Mouse (Mus musculus) ES-E14 (cell line): ENCODE results near the gene Klhl32. TPM values are rescaled to one million over a fixed set of nuclear protein-coding genes. Genes with fewer than 3 reads are reported as not detected.

Experiments used
- DNase-seq: peaks from one replicate; pipeline ENCODE4 v3.0.0-alpha.2; 2013; ENCODE audit warnings: low read depth, low spot score
- H3K27ac ChIP-seq: 2 replicates; pipeline ENCODE4 v1.5.1; 2012; ENCODE audit warnings: low read depth, mild to moderate bottlenecking, low read length, moderate library complexity, mixed read lengths; ENCODE audit not compliant: poor library complexity, insufficient read depth, severe bottlenecking
- H3K36me3 ChIP-seq: 2 replicates; pipeline ENCODE4 v1.6.1; 2012; ENCODE audit warnings: mild to moderate bottlenecking, low read length, moderate library complexity, mixed read lengths; ENCODE audit not compliant: control insufficient read depth, poor library complexity, insufficient read depth, severe bottlenecking
- H3K4me1 ChIP-seq, 2 experiments: fragments of 150-350 bp in 1 of 2; sonication (generic) in 1 of 2; 2 replicates each; pipeline ENCODE4 v1.6.1; 2012; ENCODE audit warnings: low read length in 2 of 2, mild to moderate bottlenecking in 1 of 2, mixed read lengths in 1 of 2; ENCODE audit not compliant: control insufficient read depth in 2 of 2, insufficient read depth in 2 of 2, poor library complexity in 1 of 2
- H3K4me3 ChIP-seq, 2 experiments: fragments of 150-350 bp in 1 of 2; sonication (generic) in 1 of 2; 2 replicates each; pipeline ENCODE4 v1.5.1; 2012; ENCODE audit warnings: low read length in 2 of 2, low read depth in 1 of 2, mild to moderate bottlenecking in 1 of 2, mixed read lengths in 1 of 2; ENCODE audit not compliant: insufficient read depth in 1 of 2, poor library complexity in 1 of 2, severe bottlenecking in 1 of 2
- H3K9ac ChIP-seq: 2 replicates; pipeline ENCODE4 v1.6.1; 2012; ENCODE audit warnings: low read depth, mild to moderate bottlenecking, low read length, mixed read lengths; ENCODE audit not compliant: poor library complexity, insufficient read depth, severe bottlenecking
- H3K9me3 ChIP-seq: fragments of 150-350 bp; sonication (generic); 2 replicates; pipeline ENCODE4 v1.6.1; 2012; ENCODE audit warnings: low read depth, mild to moderate bottlenecking, low read length; ENCODE audit not compliant: control insufficient read depth, insufficient read depth
- CHD2 ChIP-seq: IDR thresholded peaks from 2 replicates; pipeline ENCODE4 v1.6.1; 2014; ENCODE audit warnings: mild to moderate bottlenecking, low read depth, low read length, inconsistent platforms
- HCFC1 ChIP-seq: IDR thresholded peaks from 2 replicates; pipeline ENCODE4 v1.6.1; 2012; ENCODE audit warnings: low read length, inconsistent platforms, borderline replicate concordance; ENCODE audit not compliant: insufficient read depth
- MAFK ChIP-seq: IDR thresholded peaks from 2 replicates; pipeline ENCODE4 v1.6.1; 2014; ENCODE audit warnings: mild to moderate bottlenecking, low read depth, low read length, inconsistent platforms; ENCODE audit not compliant: insufficient read depth
- ZC3H11A ChIP-seq: IDR thresholded peaks from 2 replicates; pipeline ENCODE4 v1.6.1; 2012; ENCODE audit warnings: low read depth, mild to moderate bottlenecking, inconsistent platforms, low read length, borderline replicate concordance
- ZNF384 ChIP-seq: IDR thresholded peaks from 2 replicates; pipeline ENCODE4 v1.6.1; 2012; ENCODE audit warnings: low read depth, low read length, inconsistent platforms
- in situ Hi-C, 2 experiments: fragments of 600-800 bp; cut with MboI; formaldehyde crosslinking; loops; one replicate each; pipeline ENCODE4 v1.15.1; 2025; ENCODE audit warnings: low sequenced_read_pairs in 2 of 2, inconsistent platforms in 1 of 2; ENCODE audit not compliant: unreplicated experiment in 2 of 2
- total RNA-seq: library from RNA; depleted of rRNA; stranded (reverse); fragments of 300-350 nt; gene quantifications from 2 replicates; pipeline ENCODE4 v1.2.3, GENCODE M21; 2012

Gene Klhl32
- total RNA-seq, 1 experiment: 0.49 TPM

- H3K9me3 ChIP-seq: no peaks in the 10 kb centered on the region
- H3K27ac ChIP-seq: no peak overlapping the region
- H3K36me3 ChIP-seq: no peaks in the 10 kb centered on the region
- DNase-seq: no peak
- no peak for TF ChIP-seq MAFK
- no peak for TF ChIP-seq CHD2
- no peak for TF ChIP-seq ZNF384
- TF ChIP-seq HCFC1: no peak
- no peak for TF ChIP-seq ZC3H11A
- no peak overlapping the region for H3K4me3 ChIP-seq
- no peak overlapping the region for H3K9ac ChIP-seq
- in situ Hi-C loops: no loop called here
- peaks cover 0 to 5% of the 10 kb centered on the region in 2 experiments; a peak in 2 of 4 replicates for H3K4me1 ChIP-seq
Observed at GRCm38 (mm10) chr4:24793726-24794345, 57.1 kb downstream of the Klhl32 start.

- Histone ChIP-seq H3K36me3 (no peaks in the 10 kb centered on the region), H3K4me1 (peaks cover 0 to 5% of the 10 kb centered on the region in 2 experiments; a peak in 2 of 4 replicates), H3K4me3 (peak overlapping the region; percentile 2 to 13; a peak in 1 of 4 replicates), H3K9me3 (no peaks in the 10 kb centered on the region), H3K9ac (peak overlapping the region; percentile 46; the same call in 1 of the 2 replicates), H3K27ac (no peak overlapping the region)
- in situ Hi-C loops: no loop called here
- peak; percentile 3 for DNase-seq
- no peak for TF ChIP-seq ZNF384
- no peak for TF ChIP-seq ZC3H11A
- peak; percentile 59 for TF ChIP-seq MAFK
- no peak for TF ChIP-seq HCFC1
Observed at GRCm38 (mm10) chr4:24792416-24792981, 58.4 kb downstream of the Klhl32 start.

GRCm38 (mm10) chr4:24789331-24789730 is 61.6 kb downstream of the Klhl32 start:
- in situ Hi-C loops: no loop called here
- TF ChIP-seq CHD2: no peak
- TF ChIP-seq ZC3H11A: no peak
- no peak for TF ChIP-seq ZNF384
- TF ChIP-seq HCFC1: no peak
- TF ChIP-seq MAFK: no peak
- no peak for DNase-seq
- H3K9ac ChIP-seq: no peak overlapping the region
- no peak overlapping the region for H3K27ac ChIP-seq
- no peaks in the 10 kb centered on the region for H3K9me3 ChIP-seq
- H3K36me3 ChIP-seq: no peaks in the 10 kb centered on the region
- H3K4me1 ChIP-seq: peaks cover 0 to 5% of the 10 kb centered on the region in 2 experiments; a peak in 2 of 4 replicates
- no peak overlapping the region for H3K4me3 ChIP-seq

- no peaks in the 10 kb centered on the region for H3K4me1 ChIP-seq
- H3K9me3 ChIP-seq: no peaks in the 10 kb centered on the region
- no peak for TF ChIP-seq ZNF384
- TF ChIP-seq MAFK: no peak
- TF ChIP-seq CHD2: no peak
- no peak for TF ChIP-seq HCFC1
- no peak for TF ChIP-seq ZC3H11A
- H3K4me3 ChIP-seq: no peak overlapping the region
- no peak overlapping the region for H3K27ac ChIP-seq
- DNase-seq: no peak
- no peak overlapping the region for H3K9ac ChIP-seq
- H3K36me3 ChIP-seq: no peaks in the 10 kb centered on the region
- in situ Hi-C loops: no loop called here
Observed at GRCm38 (mm10) chr4:24785757-24786532, 65.0 kb downstream of the Klhl32 start.
